Mouse (Mus musculus): ENCODE measurements around the gene C130060K24Rik.

DNA sequence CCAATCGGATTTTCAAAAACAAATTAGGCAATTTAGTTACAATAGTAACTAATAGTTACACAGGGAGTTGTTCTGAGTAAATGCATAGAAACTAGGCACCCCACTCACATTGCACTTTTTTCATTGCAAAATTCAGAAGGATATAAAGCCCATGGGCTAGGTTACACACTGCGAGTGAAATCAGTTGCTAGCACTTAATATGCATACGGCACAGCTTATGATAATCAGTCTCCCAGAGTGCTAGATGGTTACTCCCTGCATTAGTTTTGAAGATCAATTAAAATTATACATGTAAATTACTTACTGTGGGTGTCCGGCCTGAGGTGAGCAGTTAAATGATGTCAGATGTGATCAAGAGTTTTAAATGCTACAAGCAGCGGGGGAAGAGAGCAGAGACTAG lies 89.4 kb downstream of the C130060K24Rik start:
- TF ChIP-seq FLI1 (IDR thresholded peaks at IDR 0.05; ENCODE audit: low read length) (no peak), GATA1 (IDR thresholded peaks at IDR 0.05; ENCODE audit: borderline replicate concordance, low read length) (no peak)
